Mouse (Mus musculus): Measurements from ENCODE around the gene Zfp870. TPM values are rescaled to one million over a fixed set of nuclear protein-coding genes. Genes with fewer than 3 reads are reported as not detected.
"Not testable (repeated sequence)": the region's sequence is repeated elsewhere in the genome, so short reads cannot be mapped to it uniquely, and the experiment has no call there.

Zfp870 gene
- polyA plus RNA-seq, 1 experiment from 2014 or later = 7.4 TPM

DNA sequence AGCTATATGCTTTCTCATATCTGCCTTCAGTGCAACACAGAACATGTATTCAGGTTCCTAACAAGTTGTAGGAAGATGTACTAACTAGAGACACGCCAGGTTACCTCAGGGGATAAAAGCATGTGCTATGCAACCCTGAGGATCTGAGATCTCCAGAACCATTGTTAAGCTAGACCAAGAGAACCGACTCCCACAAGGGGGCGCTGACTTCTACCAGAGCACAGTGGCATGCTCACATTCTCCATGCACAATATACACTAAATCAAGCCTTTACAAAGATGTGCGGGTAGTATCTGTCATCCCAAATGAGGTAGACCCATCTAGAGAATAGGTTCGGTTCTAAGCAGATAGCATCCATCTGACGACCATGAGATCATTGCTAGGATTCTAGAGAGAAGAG, 34.7 kb downstream of the Zfp870 start:
- not testable (repeated sequence) for ATAC-seq (ENCODE audit: low FRiP score); H3K36me3 ChIP-seq; H3K4me1 ChIP-seq (replicated peaks); H3K27ac ChIP-seq; H3K9ac ChIP-seq; H3K4me2 ChIP-seq; H3K9me3 ChIP-seq; H3K4me3 ChIP-seq; H3K27me3 ChIP-seq
- 66% methylated on average over 4 of the region's 6 CpGs for WGBS

- Histone ChIP-seq H3K4me3 (no peak overlapping the region), H3K27me3 (no peaks in the 10 kb centered on the region), H3K36me3 (no peaks in the 10 kb centered on the region), H3K4me1 (replicated peaks) (no peaks in the 10 kb centered on the region), H3K4me2 (no peak overlapping the region), H3K9me3 (no peaks in the 10 kb centered on the region), H3K27ac (no peak overlapping the region), H3K9ac (no peak overlapping the region)
- WGBS = 28% methylated on average over 7 of the region's 7 CpGs
- no peak for ATAC-seq (ENCODE audit: low FRiP score)
These were observed 39.9 kb downstream of the Zfp870 start for GRCm38 (mm10) chr17:32851581-32851980.

GRCm38 (mm10) chr17:32841388-32841787, 50.1 kb downstream of the Zfp870 start:
- Histone ChIP-seq H3K36me3 (no peaks in the 10 kb centered on the region), H3K4me1 (replicated peaks) (0 out of 2 replicates have a peak, but pooled peaks cover 5% of the 10 kb centered on the region), H3K9me3 (no peaks in the 10 kb centered on the region), H3K27ac (no peak overlapping the region), H3K9ac (no peak overlapping the region), H3K27me3 (no peaks in the 10 kb centered on the region), H3K4me3 (no peak overlapping the region), H3K4me2 (no peak overlapping the region)
- ATAC-seq (ENCODE audit: low FRiP score) = no peak
- WGBS = 36% methylated on average over 2 of the region's 2 CpGs

DNA sequence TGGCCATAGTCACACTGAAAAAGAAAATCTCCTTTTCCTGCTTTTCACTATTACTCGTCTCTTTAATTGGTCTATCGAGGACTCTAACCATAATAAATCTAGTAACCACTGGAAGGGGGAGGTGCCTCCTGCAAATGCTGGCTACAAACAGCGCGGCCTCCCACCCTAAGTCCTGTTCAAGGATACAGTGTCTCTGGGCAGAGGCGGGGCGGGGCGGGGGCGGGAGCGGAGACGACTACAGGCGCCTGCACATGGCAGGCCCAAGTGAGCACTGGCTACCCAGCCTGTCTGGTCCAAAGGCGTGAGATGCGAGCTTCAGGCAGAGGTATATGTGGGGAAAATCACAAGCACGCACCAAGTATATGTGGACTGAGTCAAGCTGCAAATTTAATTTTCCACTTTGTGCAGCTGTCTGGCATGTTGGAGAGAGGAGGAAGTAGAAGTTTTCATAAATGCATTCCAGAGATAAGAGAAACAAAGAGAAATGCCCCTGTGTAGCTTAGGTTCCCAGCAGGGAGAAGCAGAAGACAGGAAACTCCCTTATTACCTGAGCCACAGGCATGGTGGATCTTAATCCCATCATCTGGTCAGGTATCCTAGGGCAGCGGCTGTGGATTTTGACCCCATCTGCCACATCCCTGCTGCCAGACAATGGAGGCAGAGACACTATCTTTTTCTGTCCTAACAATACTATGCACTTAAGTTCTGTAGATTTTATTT, 52.2 kb downstream of the Zfp870 start:
- Histone ChIP-seq H3K27ac (no peak overlapping the region), H3K27me3 (no peaks in the 10 kb centered on the region), H3K4me1 (replicated peaks) (0 out of 2 replicates have a peak, but pooled peaks cover 5% of the 10 kb centered on the region), H3K4me3 (no peak overlapping the region), H3K4me2 (no peak overlapping the region), H3K36me3 (no peaks in the 10 kb centered on the region), H3K9ac (0 out of 2 replicates have a peak overlapping the region, but pooled peaks have one; percentile 19), H3K9me3 (no peaks in the 10 kb centered on the region)
- no peak for ATAC-seq (ENCODE audit: low FRiP score)
- WGBS = 45% methylated on average over 15 of the region's 15 CpGs

- Histone ChIP-seq H3K36me3 (peaks cover 16% of the 10 kb centered on the region), H3K27ac (peak overlapping the region; percentile 44; the same call in 1 of the 2 replicates), H3K4me3 (peak overlapping the region; percentile 81), H3K4me2 (peak overlapping the region; percentile 84), H3K27me3 (no peaks in the 10 kb centered on the region), H3K9ac (no peak overlapping the region), H3K9me3 (no peaks in the 10 kb centered on the region), H3K4me1 (replicated peaks) (peaks cover 17% of the 10 kb centered on the region)
- WGBS = 37% methylated on average over 3 of the region's 3 CpGs
- ATAC-seq (ENCODE audit: low FRiP score) = peak; percentile 38; the same call in 1 of the 2 replicates
These were observed 61.0 kb downstream of the Zfp870 start for GRCm38 (mm10) chr17:32830418-32830782.

DNA sequence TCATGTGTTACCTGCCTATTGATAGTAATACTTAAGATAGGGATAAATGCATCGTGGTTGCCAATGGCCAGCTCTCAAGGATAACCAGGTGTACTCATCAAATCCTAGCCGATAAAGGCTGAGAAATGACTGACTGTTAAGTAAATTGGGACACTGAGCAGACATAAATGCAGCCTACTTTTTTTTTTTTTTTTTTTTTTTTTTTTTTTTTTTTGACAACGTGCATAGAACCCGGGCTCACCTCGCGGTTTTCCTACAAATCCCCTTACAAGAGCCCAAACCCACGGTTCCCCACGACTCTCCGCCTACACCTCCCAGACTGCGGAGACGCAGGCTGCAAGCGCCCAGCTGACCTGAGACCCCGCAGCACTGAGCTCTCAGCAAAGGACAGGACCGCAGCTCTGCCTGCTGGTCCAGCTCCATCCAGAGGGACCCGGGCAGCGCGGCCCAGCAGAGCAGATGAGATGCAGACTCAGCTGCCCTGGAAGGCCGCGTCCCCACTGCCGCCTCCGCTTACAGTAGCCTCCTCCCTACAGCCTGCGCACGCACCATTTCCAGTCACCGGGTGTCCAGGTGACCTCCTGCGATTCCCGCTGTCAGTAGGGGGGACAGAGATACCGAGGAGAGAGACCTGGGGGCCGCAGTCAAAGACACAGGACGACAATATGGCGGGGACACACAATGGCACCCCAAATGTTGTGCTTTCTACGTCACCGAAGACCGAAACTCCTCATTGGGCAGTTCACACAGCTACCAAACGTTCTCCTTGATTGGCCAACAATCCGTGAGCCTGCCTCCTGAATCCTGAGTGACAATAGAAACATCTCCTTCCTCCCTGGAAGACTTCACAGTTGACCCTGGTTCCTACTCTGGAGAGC, 61.7 kb downstream of the Zfp870 start, which contains the start of gene Zfp799:
Gene Zfp799, minus strand, starts transcription at position 722 of the 878 bp plus-strand sequence.
- H3K27ac ChIP-seq = peak within 1 kb of the TSS; percentile 85
- peaks cover 20% of the 10 kb centered on the region for H3K36me3 ChIP-seq
- peak within 1 kb of the TSS; percentile 96 for H3K9ac ChIP-seq
- H3K9me3 ChIP-seq = no peaks in the 10 kb centered on the region
- peak; percentile 100 for ATAC-seq (ENCODE audit: low FRiP score)
- H3K27me3 ChIP-seq = no peaks in the 10 kb centered on the region
- H3K4me2 ChIP-seq = peak within 1 kb of the TSS; percentile 84
- H3K4me1 ChIP-seq (replicated peaks) = peaks cover 17% of the 10 kb centered on the region
- H3K4me3 ChIP-seq = peak within 1 kb of the TSS; percentile 81
- WGBS = 2% methylated on average over 35 of the region's 35 CpGs

Other genes starting within 250 kb of the Zfp870 start
- gene Cyp4f40, start 232.7 kb downstream of the Zfp870 start, polyA plus RNA-seq (2015; fragmentation: Nextera tagmentation; extraction: Ambion mirVana) = not detected in 2 replicates
- gene Cyp4f15, start 206.0 kb downstream of the Zfp870 start, polyA plus RNA-seq (2015; fragmentation: Nextera tagmentation; extraction: Ambion mirVana) = 1.8 and 2.0 TPM in 2 replicates
- 43.7 and 46.1 TPM in 2 replicates for gene Zfp871, start 103.4 kb downstream of the Zfp870 start, polyA plus RNA-seq (2015; fragmentation: Nextera tagmentation; extraction: Ambion mirVana)
- 63.9 and 71.5 TPM in 2 replicates for gene Zfp811, start 81.7 kb downstream of the Zfp870 start, polyA plus RNA-seq (2015; fragmentation: Nextera tagmentation; extraction: Ambion mirVana)
- gene Zfp799, start 61.4 kb downstream of the Zfp870 start, polyA plus RNA-seq (2015; fragmentation: Nextera tagmentation; extraction: Ambion mirVana) = 20.1 and 22.2 TPM in 2 replicates
- gene Cyp4f14, start 25.7 kb upstream of the Zfp870 start, polyA plus RNA-seq (2015; fragmentation: Nextera tagmentation; extraction: Ambion mirVana) = not detected in 2 replicates
- gene Cyp4f13, start 55.8 kb upstream of the Zfp870 start, polyA plus RNA-seq (2015; fragmentation: Nextera tagmentation; extraction: Ambion mirVana) = 9.5 and 10.9 TPM in 2 replicates
- gene Zfp472, start 74.2 kb upstream of the Zfp870 start, polyA plus RNA-seq (2015; fragmentation: Nextera tagmentation; extraction: Ambion mirVana) = 8.5 and 8.8 TPM in 2 replicates
- gene Zfp952, start 101.5 kb upstream of the Zfp870 start, polyA plus RNA-seq (2015; fragmentation: Nextera tagmentation; extraction: Ambion mirVana) = 19.8 and 22.7 TPM in 2 replicates
- gene Zfp763, start 141.8 kb upstream of the Zfp870 start, polyA plus RNA-seq (2015; fragmentation: Nextera tagmentation; extraction: Ambion mirVana) = 25.5 and 26.5 TPM in 2 replicates
- gene 4921501E09Rik, start 176.4 kb upstream of the Zfp870 start, polyA plus RNA-seq (2015; fragmentation: Nextera tagmentation; extraction: Ambion mirVana) = not detected in 2 replicates
- gene Zfp563, start 197.7 kb upstream of the Zfp870 start, polyA plus RNA-seq (2015; fragmentation: Nextera tagmentation; extraction: Ambion mirVana) = 21.4 and 23.8 TPM in 2 replicates
- 0.63 and 0.77 TPM in 2 replicates for gene Morc2b, start 248.0 kb upstream of the Zfp870 start, polyA plus RNA-seq (2015; fragmentation: Nextera tagmentation; extraction: Ambion mirVana)

Measured in hindbrain, embryonic 13.5 days (tissue).